Mouse (Mus musculus) gastrocnemius, adult 18-20 months (tissue): Measurements from ENCODE around the gene Ilf3. TPM values are rescaled to one million over a fixed set of nuclear protein-coding genes. Genes with fewer than 3 reads are reported as not detected.

Source experiments
- DNase-seq: peaks from one replicate; pipeline ENCODE4 v3.0.0; 2021; ENCODE audit warnings: low spot score
- total RNA-seq, 2 experiments: library from RNA; stranded (reverse); gene quantifications; 2 replicates each; pipeline ENCODE4 v1.2.3; 2021

Ilf3 gene
- total RNA-seq, 2 experiments from 2014 or later, result 17.3 to 22.2 TPM

DNA sequence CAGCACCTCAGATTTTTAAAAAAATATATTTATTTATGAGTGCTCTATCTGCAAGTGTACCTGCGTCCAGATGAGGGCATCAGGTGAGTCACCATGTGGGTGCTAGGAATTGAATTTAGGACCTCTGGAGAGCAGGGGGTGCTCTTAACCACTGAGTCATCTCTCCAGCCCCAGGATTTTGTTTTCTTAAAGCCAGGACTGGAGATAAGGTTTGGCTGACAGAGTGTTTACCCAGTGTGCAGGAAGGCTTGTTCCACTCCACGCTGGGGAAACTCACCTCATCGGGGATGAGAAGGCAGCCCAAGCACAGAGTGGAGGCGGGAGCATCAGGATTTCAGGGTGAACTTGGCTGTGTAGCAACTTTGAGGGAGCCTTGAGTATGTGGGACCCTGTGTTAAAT is 27.3 kb upstream of the Ilf3 start:
- no peak for DNase-seq

DNA sequence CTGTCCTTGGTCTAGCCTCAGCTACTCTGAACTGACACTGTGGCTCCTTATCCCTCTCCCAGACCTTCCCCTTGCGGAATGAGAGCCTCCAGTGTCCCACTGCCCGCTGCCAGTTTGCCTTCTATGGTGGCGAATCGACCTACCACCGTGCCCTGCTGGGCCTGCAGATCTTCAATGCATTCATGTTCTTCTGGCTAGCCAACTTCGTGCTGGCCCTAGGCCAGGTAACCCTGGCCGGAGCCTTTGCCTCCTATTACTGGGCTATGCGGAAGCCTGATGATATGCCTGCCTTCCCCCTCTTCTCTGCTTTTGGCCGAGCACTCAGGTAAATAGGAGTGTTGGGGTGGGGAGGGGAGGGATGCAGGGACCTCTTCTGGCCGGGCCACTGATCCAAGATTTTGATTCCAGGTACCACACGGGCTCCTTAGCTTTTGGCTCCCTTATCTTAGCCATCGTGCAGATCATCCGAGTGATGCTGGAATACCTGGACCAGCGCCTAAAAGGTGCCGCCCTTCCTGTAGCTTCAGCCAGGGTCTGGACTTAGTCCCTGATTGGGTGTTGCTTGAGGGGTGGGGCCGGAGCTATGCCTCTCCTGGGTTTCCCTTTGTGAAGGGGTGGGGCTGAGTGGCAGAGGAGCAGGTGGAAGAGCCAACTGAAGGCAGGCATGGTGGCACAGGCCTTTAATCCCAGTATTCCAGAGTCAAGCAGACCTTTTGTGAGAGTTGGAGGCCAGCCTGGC is 20.9 kb upstream of the Ilf3 start:
- peak; percentile 48 for DNase-seq

DNA sequence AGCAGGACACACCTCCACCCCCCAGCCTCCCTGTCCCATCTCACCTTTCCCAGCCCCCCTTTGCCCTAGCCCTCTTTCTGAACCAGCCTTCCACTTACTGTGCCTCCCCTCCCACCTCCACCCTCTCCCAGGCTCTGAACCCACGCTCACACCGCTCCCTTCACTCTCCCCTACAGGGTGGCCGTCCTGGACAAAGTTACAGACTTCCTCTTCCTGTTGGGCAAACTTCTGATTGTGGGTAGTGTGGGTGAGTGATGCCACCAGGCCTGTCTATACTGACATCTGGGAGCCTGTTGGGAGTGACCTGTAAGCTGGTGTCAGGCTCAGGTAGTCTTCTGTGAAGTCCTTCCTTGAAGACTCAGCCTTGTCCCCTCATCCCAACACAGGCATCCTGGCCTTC is 19.5 kb upstream of the Ilf3 start:
- DNase-seq, result no peak

DNA sequence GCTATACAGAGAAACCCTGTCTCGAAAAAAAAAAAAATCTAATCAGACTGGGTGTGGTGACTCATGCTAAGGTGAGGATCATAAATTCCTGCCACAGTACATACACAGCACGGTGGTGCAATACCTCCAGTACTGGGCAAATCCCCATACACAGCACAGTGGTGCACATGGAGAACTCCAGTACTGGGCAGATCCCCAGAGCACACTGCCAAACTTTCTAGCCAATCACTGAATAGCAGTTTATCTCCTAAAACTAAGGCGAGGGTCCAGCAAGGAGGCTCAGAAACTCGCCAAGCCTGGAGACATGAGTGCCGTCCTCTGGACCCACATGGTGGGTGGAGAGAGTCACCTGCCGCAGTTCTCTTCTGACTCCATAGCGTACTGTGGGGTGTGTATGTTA is 16.5 kb upstream of the Ilf3 start:
- no peak for DNase-seq

DNA sequence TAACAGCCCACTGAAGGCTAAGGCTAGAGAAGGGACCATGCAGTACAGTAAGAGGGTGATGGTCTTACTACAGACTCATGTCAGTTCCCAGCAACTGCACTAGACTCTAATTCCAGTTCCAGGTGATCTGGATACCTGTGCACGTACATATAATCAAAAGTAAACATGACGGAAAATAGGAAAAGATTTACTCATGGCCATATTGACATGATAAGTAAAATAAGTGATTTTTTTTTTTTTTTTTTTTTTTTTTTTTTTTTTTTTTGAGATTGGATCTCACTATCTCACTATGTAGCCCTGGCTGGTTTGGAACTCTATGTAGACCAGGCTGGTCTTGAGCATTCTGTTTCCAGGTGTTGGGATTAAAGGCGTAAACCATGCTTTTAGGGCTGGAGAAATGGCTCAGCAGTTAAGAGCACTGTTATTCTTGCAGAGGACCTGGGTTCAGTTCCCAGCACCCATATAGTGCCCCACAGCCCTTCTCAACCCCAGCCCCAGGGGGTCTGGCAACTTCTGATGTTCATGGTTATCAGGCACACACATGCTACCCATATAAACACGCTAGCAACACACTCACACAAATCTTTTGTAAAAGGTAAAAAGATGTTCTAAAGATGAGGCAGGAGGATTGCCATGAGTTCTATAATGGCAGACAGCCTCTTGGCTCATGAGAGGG is 15.8 kb upstream of the Ilf3 start:
- no peak for DNase-seq

DNA sequence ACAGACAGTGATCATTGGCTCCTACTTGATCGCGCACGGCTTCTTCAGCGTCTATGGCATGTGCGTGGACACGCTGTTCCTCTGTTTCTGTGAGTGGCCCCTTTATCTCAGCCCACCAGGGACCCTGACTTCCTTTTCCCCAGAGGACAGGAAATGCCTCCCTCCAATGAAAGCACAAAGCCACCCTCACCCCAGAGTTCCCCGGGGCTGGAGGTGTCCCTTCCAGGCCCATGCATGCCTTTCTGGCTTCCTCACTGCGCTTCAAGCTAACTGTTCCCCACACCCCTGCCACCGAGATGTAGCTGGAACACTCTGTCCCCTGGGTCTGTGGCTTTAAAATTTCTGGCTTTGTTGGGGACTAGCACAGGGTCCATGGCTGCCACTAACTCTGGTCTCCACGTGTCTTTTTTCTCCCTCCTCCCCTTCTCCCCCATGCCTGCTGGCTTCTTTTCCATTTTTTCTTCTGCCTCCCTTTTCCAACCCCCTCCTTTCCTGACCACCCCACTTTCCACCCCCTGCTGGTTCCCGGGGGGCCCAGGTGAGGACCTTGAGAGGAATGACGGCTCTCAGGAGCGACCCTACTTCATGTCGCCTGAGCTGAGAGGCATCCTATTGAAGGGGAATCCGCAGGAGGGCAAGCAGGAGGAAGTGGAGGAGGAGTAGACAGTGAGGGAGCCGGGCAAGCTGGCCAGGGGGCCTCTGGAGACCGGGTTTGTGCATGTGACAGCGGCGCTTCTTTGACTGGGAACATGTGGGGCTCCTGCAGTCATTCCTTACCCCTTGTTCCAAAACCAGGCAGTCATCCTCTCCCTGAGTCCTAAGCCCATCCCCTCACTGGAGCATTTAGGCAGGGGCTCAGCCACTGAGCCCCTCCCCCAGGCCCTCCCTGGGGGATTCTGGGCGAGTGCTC is 15.0 kb upstream of the Ilf3 start:
- DNase-seq, result no peak

DNA sequence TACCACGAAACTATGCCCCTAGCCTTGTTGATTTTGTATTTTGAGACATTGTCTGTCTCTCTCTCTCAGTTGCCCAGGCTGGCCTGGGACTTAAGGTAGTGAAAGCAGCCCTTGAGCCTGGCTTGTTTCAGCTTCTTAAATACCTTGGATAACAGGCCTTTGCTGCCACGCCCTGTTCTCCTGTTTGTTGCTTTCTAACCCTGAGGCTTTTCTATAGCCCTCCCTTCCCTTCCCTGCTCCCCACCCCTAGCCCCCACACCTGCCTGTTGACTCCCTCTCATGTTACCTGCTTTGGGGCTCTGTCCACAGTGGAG is 14.3 kb upstream of the Ilf3 start:
- no peak for DNase-seq

DNA sequence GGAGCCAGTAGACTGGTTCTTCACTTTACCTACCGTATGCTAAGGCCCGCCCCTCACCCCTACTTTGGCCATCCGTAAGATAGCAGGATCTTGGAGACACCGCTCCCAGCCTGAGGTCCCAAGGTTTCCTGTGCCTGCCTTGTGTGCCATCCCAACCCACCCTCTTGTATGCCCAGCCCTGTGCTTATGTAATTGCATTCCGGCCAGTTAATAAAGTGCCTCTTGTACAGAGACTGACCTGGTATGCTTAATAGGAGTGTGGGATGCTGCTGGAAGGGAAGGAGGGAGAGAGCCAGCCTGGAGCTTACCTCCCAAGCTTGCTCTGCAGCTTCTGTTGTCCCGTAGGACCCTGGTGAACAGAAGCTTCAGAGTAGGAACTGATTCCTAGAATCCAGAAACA is 12.9 kb upstream of the Ilf3 start:
- DNase-seq, result no peak

DNA sequence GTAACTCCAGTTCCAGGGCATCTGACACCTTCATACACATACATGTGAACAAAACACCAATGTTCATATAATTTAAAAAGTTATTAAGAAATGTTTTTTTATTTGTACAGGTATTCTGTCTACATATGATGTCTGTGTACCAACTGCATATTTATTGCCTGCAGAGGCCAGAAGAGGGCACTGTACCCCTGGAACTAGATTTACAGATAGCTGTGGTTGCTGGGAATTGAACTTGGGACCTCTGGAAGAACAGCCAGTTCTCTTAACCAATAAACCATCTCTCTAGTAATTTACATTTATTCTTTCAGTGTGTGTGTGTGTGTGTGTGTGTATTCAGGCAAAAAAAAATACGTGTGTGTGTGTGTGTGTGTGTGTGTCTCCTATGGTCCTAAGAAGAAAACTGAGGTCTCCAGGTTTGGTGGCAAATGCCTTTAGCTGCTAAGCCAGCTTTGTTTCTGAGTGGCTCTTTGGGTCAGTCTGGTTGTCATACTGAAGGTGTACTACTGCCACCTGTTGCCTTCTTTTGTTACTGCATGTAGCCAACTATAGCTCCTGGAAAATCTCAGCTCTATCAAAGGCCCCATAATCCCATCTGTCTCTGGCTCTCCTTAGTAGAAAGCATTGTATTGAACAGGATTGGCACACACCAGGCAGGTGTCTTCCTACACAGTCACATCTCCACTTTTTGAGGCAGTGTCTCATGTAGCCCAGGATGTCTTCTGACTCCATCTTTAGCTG is 10.5 kb upstream of the Ilf3 start:
- peak; percentile 78 for DNase-seq

DNA sequence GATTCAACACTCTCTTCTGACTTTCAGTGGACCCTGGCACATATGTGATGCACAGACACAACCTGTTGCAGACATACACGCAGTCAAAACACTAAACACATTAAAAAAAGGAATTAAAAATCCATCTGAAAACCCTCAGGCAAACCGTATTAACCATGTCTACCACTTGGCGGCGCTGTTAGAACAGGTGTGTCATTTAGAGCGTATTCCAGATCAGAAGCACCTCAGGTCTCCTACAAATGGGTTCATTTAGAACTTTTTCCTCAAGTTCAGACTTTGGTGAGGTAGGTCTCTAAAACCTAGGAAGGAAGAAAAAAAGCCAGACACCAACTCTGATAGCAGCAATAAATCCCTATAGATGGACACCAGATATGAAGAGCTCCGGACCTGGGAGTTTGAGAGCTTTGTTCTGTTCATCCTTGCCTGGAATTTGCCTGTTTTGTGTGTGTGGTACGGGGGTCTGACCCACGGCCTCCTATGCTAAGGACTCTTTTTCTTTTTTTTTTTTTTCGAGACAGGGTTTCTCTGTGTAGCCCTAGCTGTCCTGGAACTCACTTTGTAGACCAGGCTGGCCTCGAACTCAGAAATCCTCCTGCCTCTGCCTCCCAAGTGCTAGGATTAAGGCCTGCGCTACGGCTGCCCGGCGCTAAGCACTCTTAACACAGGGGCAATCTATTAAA is 990 bp upstream of the Ilf3 start:
- DNase-seq, result peak; percentile 64

DNA sequence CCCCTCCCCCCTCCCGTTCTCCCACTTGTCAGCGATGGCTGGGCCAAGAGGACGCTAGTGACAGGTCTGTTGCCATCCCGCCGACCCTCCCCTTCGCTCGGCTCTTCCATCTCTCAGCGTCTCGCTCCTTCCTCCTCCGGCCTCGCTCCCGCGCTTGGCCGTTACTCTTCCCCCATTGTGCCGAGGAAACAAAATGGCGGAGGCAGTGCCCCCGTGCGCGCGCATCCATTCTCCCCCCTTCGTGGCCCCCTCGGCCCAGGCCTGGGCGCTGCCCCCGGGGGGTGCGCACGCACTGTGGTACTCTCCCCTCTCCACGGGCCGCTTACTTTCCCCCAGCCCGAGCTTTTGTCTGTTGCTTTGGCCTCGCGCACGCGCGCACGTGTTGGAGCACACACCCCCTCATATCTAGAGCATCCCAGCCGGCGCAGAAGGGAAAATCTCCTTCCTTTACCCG is 487 bp downstream of the Ilf3 start:
- DNase-seq, result peak; percentile 48

DNA sequence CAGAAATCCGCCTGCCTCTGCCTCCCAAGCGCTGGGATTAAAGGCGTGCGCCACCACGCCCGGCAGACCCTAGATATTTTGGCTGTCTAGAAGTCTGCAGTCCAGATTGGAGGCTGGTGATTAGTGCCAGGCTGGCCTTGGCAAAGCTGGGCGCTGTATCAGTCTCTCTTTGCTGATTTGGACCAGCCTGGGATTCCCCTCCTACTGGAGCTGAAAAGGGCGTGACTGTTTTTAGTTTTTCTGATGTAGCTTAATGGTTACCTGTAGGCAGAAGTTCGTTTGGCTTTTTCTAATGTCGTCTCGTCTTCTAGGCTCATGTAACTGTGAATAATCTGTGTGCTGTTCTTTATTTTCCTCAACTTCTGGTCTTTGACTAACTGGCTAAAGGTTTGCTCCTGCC is 1.4 kb downstream of the Ilf3 start:
- no peak for DNase-seq

DNA sequence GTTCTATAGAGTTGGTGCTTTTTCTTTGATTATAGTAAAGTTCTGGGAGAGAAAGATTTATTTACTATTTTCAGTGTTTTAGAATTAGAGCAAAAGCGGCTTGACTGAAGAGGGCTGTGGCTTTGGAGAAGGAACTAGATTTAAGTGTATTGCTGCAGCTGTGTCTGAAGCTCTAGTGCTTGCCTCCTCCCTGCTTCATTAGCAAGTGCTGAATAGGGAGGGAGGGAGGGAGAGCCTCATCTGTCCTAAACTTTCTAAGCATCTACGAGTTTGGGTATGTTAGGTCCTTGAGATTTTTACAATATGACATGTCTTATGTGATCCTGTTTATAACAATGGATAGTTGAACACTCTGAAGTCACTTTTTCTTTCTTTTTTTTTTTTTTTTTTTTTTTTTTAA is 3.2 kb downstream of the Ilf3 start:
- DNase-seq, result no peak

DNA sequence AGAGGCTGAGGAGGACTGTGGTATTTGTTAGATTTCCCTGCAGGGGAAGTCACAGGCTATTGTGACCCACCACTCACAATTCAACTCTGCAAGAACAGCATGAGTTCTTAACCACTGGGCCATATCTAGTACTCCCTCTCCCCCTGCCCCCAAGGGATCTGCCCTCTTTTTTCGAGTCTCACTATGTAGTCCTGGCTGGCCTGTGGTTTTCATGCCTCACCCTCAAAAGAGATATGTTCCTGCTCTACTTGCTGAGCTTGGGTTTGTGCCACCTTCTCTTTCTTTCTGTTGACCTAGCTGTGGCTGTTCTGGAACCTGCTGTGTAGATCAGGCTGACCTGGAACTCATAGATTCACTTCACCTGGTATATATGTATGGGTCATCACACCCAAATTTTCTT is 4.8 kb downstream of the Ilf3 start:
- no peak for DNase-seq

DNA sequence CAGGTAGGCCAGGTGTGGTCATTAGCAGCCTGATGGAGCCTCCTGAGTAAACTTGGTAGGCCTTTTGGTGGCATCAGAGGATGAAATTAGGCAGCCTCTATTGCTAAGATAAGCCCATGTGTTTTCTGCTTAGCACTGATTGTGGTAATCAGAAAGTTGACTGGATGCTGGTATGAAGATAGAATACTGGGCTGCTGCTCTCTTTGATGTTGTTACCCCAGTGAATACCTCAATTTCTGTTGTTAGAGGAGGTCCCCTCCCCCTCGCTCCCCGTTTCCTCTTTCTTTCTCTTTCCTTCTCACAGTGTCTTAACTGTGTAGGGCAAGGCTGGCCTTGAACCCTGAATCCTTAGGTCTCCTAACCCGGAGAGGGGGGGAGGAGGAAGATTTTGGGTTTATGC is 11.5 kb downstream of the Ilf3 start:
- no peak for DNase-seq

DNA sequence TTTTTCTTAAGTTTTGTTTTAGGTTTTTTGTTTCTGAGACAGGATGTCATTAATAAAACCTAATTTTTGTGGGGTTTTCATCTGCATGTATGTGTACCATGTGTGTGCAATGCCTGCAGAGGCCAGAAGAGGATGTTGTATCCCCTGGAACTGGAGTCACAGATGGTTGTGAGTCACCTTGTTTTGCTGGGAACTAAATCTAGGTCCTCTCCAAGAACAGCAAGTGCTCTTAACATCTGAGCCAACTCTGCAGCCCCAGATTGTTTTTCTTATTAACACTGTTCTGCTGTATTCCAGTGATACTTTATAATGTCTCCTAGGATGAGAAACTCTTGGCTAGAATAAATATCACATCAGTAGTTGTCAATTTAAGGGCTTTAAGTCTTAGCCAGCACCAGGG is 13.2 kb downstream of the Ilf3 start:
- no peak for DNase-seq

DNA sequence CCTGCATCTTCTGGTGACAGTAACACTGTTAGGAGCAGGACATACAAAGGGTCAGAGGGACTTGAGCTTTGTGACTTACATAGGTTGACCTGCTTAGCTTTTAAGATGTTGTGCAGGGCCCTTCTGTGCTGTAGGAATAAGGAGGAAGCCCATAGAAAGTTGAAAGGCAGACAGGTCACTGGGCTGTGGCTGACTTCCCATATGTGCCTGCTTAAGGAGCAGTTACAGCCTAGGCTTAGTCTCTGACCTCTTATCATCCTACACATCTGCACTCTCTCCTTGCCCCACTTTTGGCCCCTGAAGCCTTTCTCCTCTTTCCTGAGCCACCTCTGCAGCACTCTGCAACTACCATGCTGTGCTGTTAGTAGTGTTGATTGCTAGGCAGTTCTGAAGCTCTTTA is 16.3 kb downstream of the Ilf3 start:
- DNase-seq, result no peak

DNA sequence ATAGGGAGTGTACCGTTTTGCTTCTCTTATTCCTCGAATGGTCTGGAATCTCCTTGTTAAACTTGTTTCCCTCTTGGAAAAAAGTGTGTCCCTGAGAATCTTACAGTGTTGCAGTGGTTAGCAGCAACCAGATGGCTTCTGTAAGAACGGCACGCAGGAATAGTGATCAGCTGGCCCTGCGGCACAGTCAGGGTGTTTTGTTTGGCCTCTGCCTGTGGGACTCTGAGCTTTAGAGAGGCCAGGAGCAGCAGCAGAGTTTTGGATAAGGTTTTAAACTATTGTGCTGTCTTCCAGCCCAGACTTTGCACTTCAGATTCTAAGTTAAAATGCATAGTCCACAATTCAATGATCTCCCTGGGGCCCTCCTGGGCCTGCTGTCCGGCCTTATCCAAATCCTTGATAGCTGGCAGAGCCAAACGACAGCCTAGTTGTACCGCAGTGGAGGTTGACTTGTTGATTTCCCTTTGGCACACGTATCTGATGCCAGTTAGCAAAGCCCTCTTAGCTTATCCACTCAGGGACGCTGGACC is 25.0 kb downstream of the Ilf3 start:
- no peak for DNase-seq

DNA sequence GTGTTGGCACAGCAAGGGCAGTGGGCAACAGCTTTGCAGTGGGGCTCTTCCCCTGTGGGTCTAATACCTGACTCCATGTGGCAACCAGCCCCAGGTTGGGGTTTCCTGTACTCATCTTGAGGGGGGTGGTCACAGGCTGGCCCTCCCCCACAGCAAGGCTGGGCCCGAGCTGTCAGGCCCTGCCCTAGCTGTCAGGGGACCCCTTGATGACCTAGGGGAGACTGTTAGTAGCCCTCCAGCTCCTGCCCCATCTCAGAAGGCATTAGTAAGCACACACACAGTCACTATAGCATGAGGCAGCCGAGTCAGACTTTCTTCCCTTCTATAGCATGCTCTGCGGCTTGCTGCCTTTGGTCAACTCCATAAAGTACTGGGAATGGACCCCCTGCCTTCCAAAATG is 28.0 kb downstream of the Ilf3 start:
- no peak for DNase-seq

DNA sequence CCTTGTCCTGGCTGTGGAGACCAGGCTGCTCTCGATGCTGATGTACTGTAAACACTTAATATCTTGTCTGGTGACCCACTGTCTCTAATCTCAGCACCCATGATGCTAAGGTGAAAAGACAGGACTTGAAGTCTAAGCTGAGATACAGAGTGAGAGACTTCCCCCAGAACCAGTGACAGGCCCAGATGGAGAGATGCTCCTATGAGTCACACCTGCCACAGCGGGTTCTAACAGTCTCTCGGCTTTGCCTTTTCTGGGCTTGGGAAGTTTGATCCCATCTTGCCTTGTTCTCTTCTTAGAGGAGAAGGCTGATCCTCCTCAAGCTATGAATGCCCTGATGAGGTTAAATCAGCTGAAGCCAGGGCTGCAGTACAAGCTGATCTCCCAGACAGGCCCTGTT is 29.5 kb downstream of the Ilf3 start:
- DNase-seq, result no peak

DNA sequence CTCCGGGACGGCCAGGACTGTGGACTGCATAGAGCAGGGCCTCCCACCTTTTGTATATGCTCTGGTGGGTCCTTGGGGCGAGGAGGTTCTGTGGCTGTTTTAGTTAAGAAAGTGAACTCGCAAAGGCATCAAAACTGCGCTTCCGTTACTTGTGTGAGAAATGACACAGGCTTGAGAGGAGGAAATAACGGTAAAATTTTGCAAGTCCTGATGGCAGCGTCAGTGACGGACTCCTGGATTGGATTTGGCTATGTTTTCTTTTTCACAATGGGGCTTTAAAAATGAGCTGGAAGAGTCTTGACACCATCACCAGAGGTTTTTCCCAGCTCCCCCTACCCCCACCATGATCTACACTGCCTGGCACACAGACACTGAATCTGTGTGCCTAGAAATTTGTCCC is 33.4 kb downstream of the Ilf3 start:
- DNase-seq, result no peak
